Mouse (Mus musculus): ENCODE data around the gene Enox1.

GRCm38 (mm10) chr14:77483076-77483475, 326.5 kb downstream of the Enox1 start:
- TF ChIP-seq CTCF (conservative IDR thresholded peaks at IDR 0.05; ENCODE audit: low read length) (no peak), POU5F1 (IDR thresholded peaks at IDR 0.05; ENCODE audit: borderline replicate concordance, low read length) (no peak)
